Mouse (Mus musculus): ENCODE data around the gene Socs2. TPM values are rescaled to one million over a fixed set of nuclear protein-coding genes. Genes with fewer than 3 reads are reported as not detected.
"Not testable (repeated sequence)": the region's sequence is repeated elsewhere in the genome, so short reads cannot be mapped to it uniquely, and the experiment has no call there.

Gene Socs2
- polyA plus RNA-seq, 1 experiment from 2014 or later, result 144 TPM

GRCm38 (mm10) chr10:95390871-95391270 is 26.1 kb downstream of the Socs2 start:
- H3K27ac ChIP-seq (replicated peaks; ENCODE audit: low read depth, low read length), result no peak overlapping the region
- no peaks in the 10 kb centered on the region for H3K36me3 ChIP-seq (ENCODE audit: control insufficient read depth, insufficient read depth, low read length)
- H3K9me3 ChIP-seq (ENCODE audit: control insufficient read depth, low read length), result no peaks in the 10 kb centered on the region
- ATAC-seq (ENCODE audit: low FRiP score, low TSS enrichment) (no peak), DNase-seq (no peak)
- H3K4me1 ChIP-seq (ENCODE audit: control insufficient read depth, insufficient read depth, low read length), result no peaks in the 10 kb centered on the region
- 94% methylated on average over 9 of the region's 9 CpGs for WGBS
- H3K9ac ChIP-seq (replicated peaks; ENCODE audit: low read length), result no peak overlapping the region
- no peak overlapping the region for H3K4me2 ChIP-seq (ENCODE audit: low read length)
- no peak overlapping the region for H3K4me3 ChIP-seq (replicated peaks; ENCODE audit: low read depth, low read length)
- no peaks in the 10 kb centered on the region for H3K27me3 ChIP-seq (ENCODE audit: control insufficient read depth, insufficient read depth, low read length)

DNA sequence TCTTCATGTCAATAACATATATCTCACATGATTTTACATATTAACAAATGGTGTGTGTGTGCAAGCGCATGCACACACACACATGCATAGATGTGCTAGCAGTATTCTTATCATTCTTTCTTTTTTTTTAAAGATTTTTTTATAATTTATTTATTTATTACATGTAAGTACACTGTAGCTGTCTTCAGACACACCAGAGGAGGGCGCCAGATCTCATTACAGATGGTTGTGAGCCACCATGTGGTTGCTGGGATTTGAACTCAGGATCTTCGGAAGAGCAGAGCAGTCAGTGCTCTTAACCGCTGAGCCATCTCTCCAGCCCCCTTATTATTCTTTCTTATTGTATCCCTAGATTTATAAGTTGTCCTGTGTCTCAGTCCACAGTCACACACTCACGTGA is 27.2 kb downstream of the Socs2 start:
- H3K36me3 ChIP-seq (ENCODE audit: control insufficient read depth, insufficient read depth, low read length); H3K9ac ChIP-seq (replicated peaks; ENCODE audit: low read length); ATAC-seq (ENCODE audit: low FRiP score, low TSS enrichment); H3K27me3 ChIP-seq (ENCODE audit: control insufficient read depth, insufficient read depth, low read length); H3K27ac ChIP-seq (replicated peaks; ENCODE audit: low read depth, low read length); DNase-seq; H3K9me3 ChIP-seq (ENCODE audit: control insufficient read depth, low read length); H3K4me3 ChIP-seq (replicated peaks; ENCODE audit: low read depth, low read length); H3K4me1 ChIP-seq (ENCODE audit: control insufficient read depth, insufficient read depth, low read length); H3K4me2 ChIP-seq (ENCODE audit: low read length): not testable (repeated sequence)
- WGBS, result 92% methylated on average over 5 of the region's 5 CpGs

GRCm38 (mm10) chr10:95388821-95389477 is 28.0 kb downstream of the Socs2 start:
- Histone ChIP-seq H3K4me2 (ENCODE audit: low read length) (no peak overlapping the region), H3K9me3 (ENCODE audit: control insufficient read depth, low read length) (no peaks in the 10 kb centered on the region), H3K27ac (replicated peaks; ENCODE audit: low read depth, low read length) (no peak overlapping the region), H3K27me3 (ENCODE audit: control insufficient read depth, insufficient read depth, low read length) (no peaks in the 10 kb centered on the region), H3K36me3 (ENCODE audit: control insufficient read depth, insufficient read depth, low read length) (no peaks in the 10 kb centered on the region), H3K9ac (replicated peaks; ENCODE audit: low read length) (no peak overlapping the region), H3K4me3 (replicated peaks; ENCODE audit: low read depth, low read length) (no peak overlapping the region), H3K4me1 (ENCODE audit: control insufficient read depth, insufficient read depth, low read length) (no peaks in the 10 kb centered on the region)
- 89% methylated on average over 23 of the region's 23 CpGs for WGBS
- DNase-seq (no peak), ATAC-seq (ENCODE audit: low FRiP score, low TSS enrichment) (no peak)

DNA sequence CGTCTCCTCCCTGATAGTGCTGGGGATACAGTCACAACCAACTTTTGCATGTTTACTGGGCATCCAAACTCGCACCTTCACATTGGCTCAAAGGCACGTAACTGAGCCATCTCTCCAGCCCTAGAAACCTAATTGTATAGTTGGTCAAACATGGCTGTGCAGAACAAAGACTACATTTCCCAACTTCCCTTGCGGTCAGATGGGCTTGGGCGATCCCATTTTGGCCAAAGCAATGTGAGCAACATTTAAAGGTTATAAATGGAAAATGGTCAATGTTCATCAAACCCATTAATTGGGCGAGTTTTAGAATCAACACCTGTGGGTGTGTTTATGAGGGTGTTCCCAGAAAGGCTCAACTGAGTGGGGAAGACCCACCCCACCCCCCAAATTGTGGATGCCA is 30.5 kb downstream of the Socs2 start:
- WGBS, result 92% methylated on average over 6 of the region's 6 CpGs

GRCm38 (mm10) chr10:95385801-95386203 is 31.2 kb downstream of the Socs2 start:
- no peaks in the 10 kb centered on the region for H3K27me3 ChIP-seq (ENCODE audit: control insufficient read depth, insufficient read depth, low read length)
- no peak overlapping the region for H3K4me2 ChIP-seq (ENCODE audit: low read length)
- 85% methylated on average over 4 of the region's 4 CpGs for WGBS
- H3K4me1 ChIP-seq (ENCODE audit: control insufficient read depth, insufficient read depth, low read length), result no peaks in the 10 kb centered on the region
- H3K9me3 ChIP-seq (ENCODE audit: control insufficient read depth, low read length), result no peaks in the 10 kb centered on the region
- H3K27ac ChIP-seq (replicated peaks; ENCODE audit: low read depth, low read length), result no peak overlapping the region
- no peaks in the 10 kb centered on the region for H3K36me3 ChIP-seq (ENCODE audit: control insufficient read depth, insufficient read depth, low read length)
- ATAC-seq (ENCODE audit: low FRiP score, low TSS enrichment) (no peak), DNase-seq (no peak)
- no peak overlapping the region for H3K4me3 ChIP-seq (replicated peaks; ENCODE audit: low read depth, low read length)
- H3K9ac ChIP-seq (replicated peaks; ENCODE audit: low read length), result no peak overlapping the region

More for the DNA sequence above, 30.5 kb downstream of the Socs2 start:
- Histone ChIP-seq H3K4me1 (ENCODE audit: control insufficient read depth, insufficient read depth, low read length) (no peaks in the 10 kb centered on the region), H3K4me3 (replicated peaks; ENCODE audit: low read depth, low read length) (no peak overlapping the region), H3K9me3 (ENCODE audit: control insufficient read depth, low read length) (no peaks in the 10 kb centered on the region), H3K4me2 (ENCODE audit: low read length) (no peak overlapping the region), H3K9ac (replicated peaks; ENCODE audit: low read length) (no peak overlapping the region), H3K27me3 (ENCODE audit: control insufficient read depth, insufficient read depth, low read length) (no peaks in the 10 kb centered on the region), H3K36me3 (ENCODE audit: control insufficient read depth, insufficient read depth, low read length) (no peaks in the 10 kb centered on the region), H3K27ac (replicated peaks; ENCODE audit: low read depth, low read length) (no peak overlapping the region)
- ATAC-seq (ENCODE audit: low FRiP score, low TSS enrichment) (no peak), DNase-seq (no peak)

DNA sequence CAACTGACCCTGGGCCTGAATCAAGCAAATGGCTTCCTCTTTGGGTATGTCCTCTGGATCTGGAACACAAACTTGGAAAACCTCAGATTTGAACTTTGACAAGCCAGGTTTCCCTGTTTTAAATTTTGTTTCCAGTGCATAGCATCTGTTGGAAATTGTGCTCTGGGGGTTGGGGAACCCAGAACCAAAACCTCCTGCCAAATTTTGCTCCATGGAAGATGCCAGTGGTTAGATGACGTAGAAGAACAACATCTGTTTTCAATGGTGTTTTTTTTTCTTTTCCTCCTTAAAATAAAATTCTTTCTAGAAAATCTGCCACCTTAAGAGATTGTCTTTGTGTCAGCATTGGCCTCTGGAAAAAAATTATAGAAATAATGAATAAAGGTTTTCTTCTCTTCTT is 31.9 kb downstream of the Socs2 start:
- 92% methylated on average over 1 of the region's 1 CpGs for WGBS
- H3K27me3 ChIP-seq (ENCODE audit: control insufficient read depth, insufficient read depth, low read length), result no peaks in the 10 kb centered on the region

DNA sequence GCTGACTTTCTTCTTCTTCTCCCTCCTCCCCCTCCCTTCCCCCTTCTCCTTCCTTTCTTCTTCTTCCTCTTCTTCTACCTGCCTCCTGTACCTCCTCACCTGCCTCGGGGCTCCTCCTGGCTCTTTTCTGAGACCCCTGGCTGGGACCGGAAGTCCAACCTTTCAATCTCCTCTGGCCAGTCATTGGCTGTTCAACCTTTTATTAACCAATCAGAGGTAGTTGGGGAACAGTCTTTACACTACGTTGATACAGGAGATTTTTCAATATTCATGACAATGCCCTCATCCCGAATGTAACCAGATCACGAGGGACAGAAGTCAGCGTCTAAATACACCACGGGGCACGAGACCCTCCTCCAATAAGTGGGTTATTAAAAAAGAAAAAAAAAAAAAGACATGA is 32.5 kb downstream of the Socs2 start:
- WGBS, result 82% methylated on average over 8 of the region's 8 CpGs
- no peak for ATAC-seq (ENCODE audit: low FRiP score, low TSS enrichment)

More for the DNA sequence above, 31.9 kb downstream of the Socs2 start:
- Histone ChIP-seq H3K4me3 (replicated peaks; ENCODE audit: low read depth, low read length) (no peak overlapping the region), H3K4me1 (ENCODE audit: control insufficient read depth, insufficient read depth, low read length) (no peaks in the 10 kb centered on the region), H3K9ac (replicated peaks; ENCODE audit: low read length) (no peak overlapping the region), H3K36me3 (ENCODE audit: control insufficient read depth, insufficient read depth, low read length) (no peaks in the 10 kb centered on the region), H3K27ac (replicated peaks; ENCODE audit: low read depth, low read length) (no peak overlapping the region), H3K9me3 (ENCODE audit: control insufficient read depth, low read length) (no peaks in the 10 kb centered on the region; the same call in 1 of the 2 replicates), H3K4me2 (ENCODE audit: low read length) (no peak overlapping the region)
- DNase-seq (no peak), ATAC-seq (ENCODE audit: low FRiP score, low TSS enrichment) (no peak)

DNA sequence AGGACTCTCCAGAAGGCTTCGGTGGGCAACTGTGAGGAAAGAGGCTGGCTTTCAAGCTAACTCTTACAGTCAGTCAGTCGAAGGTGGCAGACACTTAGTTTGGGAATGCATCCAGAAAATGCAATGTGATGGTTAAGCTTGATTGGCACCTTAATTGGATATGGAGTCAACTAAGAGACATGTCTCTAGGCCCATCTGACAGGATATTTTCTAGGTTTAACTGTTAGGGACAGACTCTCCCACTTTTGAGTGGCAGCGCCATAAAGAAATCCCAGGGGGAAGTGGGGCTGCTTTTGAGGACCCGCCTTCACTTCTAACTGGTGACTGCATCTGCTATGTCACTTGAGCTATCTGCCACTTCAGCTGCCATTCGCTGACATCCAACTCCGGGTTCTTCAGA is 43.6 kb downstream of the Socs2 start:
- H3K27ac ChIP-seq (replicated peaks; ENCODE audit: low read depth, low read length), result no peak overlapping the region
- H3K27me3 ChIP-seq (ENCODE audit: control insufficient read depth, insufficient read depth, low read length), result no peaks in the 10 kb centered on the region
- H3K4me3 ChIP-seq (replicated peaks; ENCODE audit: low read depth, low read length), result no peak overlapping the region
- no peak overlapping the region for H3K4me2 ChIP-seq (ENCODE audit: low read length)
- WGBS, result 94% methylated on average over 6 of the region's 6 CpGs
- H3K9ac ChIP-seq (replicated peaks; ENCODE audit: low read length), result no peak overlapping the region
- H3K36me3 ChIP-seq (ENCODE audit: control insufficient read depth, insufficient read depth, low read length), result no peaks in the 10 kb centered on the region
- DNase-seq (no peak), ATAC-seq (ENCODE audit: low FRiP score, low TSS enrichment) (no peak)
- no peaks in the 10 kb centered on the region for H3K4me1 ChIP-seq (ENCODE audit: control insufficient read depth, insufficient read depth, low read length)
- H3K9me3 ChIP-seq (ENCODE audit: control insufficient read depth, low read length), result no peaks in the 10 kb centered on the region

More for the DNA sequence above, 32.5 kb downstream of the Socs2 start:
- no peaks in the 10 kb centered on the region for H3K27me3 ChIP-seq (ENCODE audit: control insufficient read depth, insufficient read depth, low read length)
- H3K9me3 ChIP-seq (ENCODE audit: control insufficient read depth, low read length), result peaks cover 5% of the 10 kb centered on the region; the same call in 1 of the 2 replicates
- no peak overlapping the region for H3K27ac ChIP-seq (replicated peaks; ENCODE audit: low read depth, low read length)
- no peak overlapping the region for H3K9ac ChIP-seq (replicated peaks; ENCODE audit: low read length)
- H3K4me2 ChIP-seq (ENCODE audit: low read length), result no peak overlapping the region
- no peak overlapping the region for H3K4me3 ChIP-seq (replicated peaks; ENCODE audit: low read depth, low read length)
- no peak for DNase-seq
- no peaks in the 10 kb centered on the region for H3K36me3 ChIP-seq (ENCODE audit: control insufficient read depth, insufficient read depth, low read length)
- H3K4me1 ChIP-seq (ENCODE audit: control insufficient read depth, insufficient read depth, low read length), result no peaks in the 10 kb centered on the region

DNA sequence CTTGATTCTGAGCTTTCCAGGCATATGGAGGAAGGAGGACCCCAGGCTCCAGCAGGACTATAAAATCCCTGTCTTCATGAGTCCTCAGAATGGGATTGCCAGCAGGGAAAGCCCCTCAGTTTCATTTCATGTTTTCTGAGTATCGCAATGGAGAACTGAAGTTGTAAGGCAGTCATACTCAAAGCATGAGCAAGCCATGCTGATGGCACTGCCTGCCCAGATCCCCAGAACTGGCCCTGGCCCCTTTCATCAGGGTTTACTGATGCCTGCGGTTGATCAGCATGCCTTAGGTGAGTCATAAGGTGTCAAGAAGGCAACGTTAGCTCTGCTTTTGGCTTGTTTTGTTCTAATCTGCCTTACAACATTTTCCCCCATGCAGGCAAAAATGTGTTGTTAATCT is 45.0 kb downstream of the Socs2 start:
- no peak overlapping the region for H3K27ac ChIP-seq (replicated peaks; ENCODE audit: low read depth, low read length)
- H3K4me2 ChIP-seq (ENCODE audit: low read length), result no peak overlapping the region
- no peak overlapping the region for H3K9ac ChIP-seq (replicated peaks; ENCODE audit: low read length)
- no peaks in the 10 kb centered on the region for H3K4me1 ChIP-seq (ENCODE audit: control insufficient read depth, insufficient read depth, low read length)
- no peak for DNase-seq
- H3K4me3 ChIP-seq (replicated peaks; ENCODE audit: low read depth, low read length), result no peak overlapping the region
- ATAC-seq (ENCODE audit: low FRiP score, low TSS enrichment), result no peak
- H3K36me3 ChIP-seq (ENCODE audit: control insufficient read depth, insufficient read depth, low read length), result no peaks in the 10 kb centered on the region
- no peaks in the 10 kb centered on the region for H3K9me3 ChIP-seq (ENCODE audit: control insufficient read depth, low read length)
- H3K27me3 ChIP-seq (ENCODE audit: control insufficient read depth, insufficient read depth, low read length), result no peaks in the 10 kb centered on the region
- 94% methylated on average over 3 of the region's 3 CpGs for WGBS

Measured in midbrain, embryonic 14.5 days (tissue).